Mouse (Mus musculus): ENCODE measurements around the gene Wdr60.

DNA sequence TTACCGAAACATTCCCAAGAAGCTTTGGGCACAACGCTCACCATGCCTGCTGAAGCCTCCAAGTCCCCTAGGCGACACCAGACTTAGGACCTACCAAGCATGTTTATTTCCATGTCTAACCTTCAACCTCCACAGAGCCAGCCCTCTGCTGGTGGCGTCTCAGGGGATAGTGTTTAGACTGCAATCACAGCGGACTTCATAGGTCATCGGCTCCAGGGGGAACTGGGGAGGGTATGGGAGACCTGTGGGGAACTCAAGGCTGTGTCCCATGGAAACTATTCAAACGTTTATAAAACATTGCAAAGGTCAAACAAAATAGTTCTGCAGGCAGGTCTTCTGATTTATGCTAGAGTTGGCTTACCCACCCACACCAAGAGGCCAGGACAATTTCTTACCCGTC, 66.6 kb downstream of the Wdr60 start:
- TF ChIP-seq POLR2A (IDR thresholded peaks at IDR 0.05; ENCODE audit: borderline replicate concordance, low read depth, low read length) (no peak), CTCF (IDR thresholded peaks at IDR 0.05; ENCODE audit: low read depth, low read length) (no peak)

Data from bone marrow macrophage, adult 2 months (primary cell).